Mouse (Mus musculus): ENCODE measurements around the gene Elane. TPM values are rescaled to one million over a fixed set of nuclear protein-coding genes. Genes with fewer than 3 reads are reported as not detected.

Elane gene
- polyA plus RNA-seq, 1 experiment from 2014 or later: 0.25 TPM

DNA sequence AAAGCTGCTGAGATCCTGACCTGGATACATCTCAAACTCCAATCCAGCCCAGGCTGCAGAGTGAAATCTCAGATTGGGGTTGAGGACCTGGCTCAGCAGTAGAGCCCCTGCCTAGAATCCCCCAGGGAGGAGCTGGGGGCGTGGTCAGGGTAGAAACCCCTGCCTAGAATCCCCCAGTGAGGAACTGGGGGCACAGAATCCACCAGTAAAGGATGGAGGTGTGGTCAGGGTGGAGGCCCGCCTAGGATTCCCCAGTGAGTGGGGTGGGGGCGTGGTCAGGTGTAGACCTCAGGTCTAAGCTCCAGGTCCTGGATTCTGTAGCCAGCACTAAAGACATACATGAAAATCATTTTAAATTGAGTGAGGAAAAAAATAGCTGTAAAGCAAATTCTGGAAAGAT is 13.2 kb upstream of the Elane start:
- Histone ChIP-seq H3K9ac (no peak overlapping the region), H3K9me3 (no peaks in the 10 kb centered on the region), H3K27ac (replicated peaks) (no peak overlapping the region), H3K36me3 (no peaks in the 10 kb centered on the region), H3K4me1 (peaks cover 22% of the 10 kb centered on the region), H3K27me3 (replicated peaks) (peaks cover 18% of the 10 kb centered on the region; the same call in 1 of the 2 replicates), H3K4me3 (peak overlapping the region; percentile 72), H3K4me2 (peak overlapping the region; percentile 94)
- WGBS: 39% methylated on average over 3 of the region's 3 CpGs
- ATAC-seq (ENCODE audit: extremely low read depth, insufficient number of reproducible peaks, low FRiP score, low TSS enrichment): no peak

GRCm38 (mm10) chr10:79873313-79873712 is 12.7 kb upstream of the Elane start:
- peak overlapping the region; percentile 72 for H3K4me3 ChIP-seq
- H3K9me3 ChIP-seq: no peaks in the 10 kb centered on the region
- H3K27ac ChIP-seq (replicated peaks): no peak overlapping the region
- H3K27me3 ChIP-seq (replicated peaks): peaks cover 22% of the 10 kb centered on the region; the same call in 1 of the 2 replicates
- 18% methylated on average over 6 of the region's 6 CpGs for WGBS
- H3K9ac ChIP-seq: peak overlapping the region; percentile 88
- peak overlapping the region; percentile 94 for H3K4me2 ChIP-seq
- H3K36me3 ChIP-seq: no peaks in the 10 kb centered on the region
- peaks cover 22% of the 10 kb centered on the region for H3K4me1 ChIP-seq
- ATAC-seq (ENCODE audit: extremely low read depth, insufficient number of reproducible peaks, low FRiP score, low TSS enrichment): no peak

GRCm38 (mm10) chr10:79873715-79874289 is 12.2 kb upstream of the Elane start:
- 5% methylated on average over 26 of the region's 26 CpGs for WGBS
- no peak overlapping the region; the same call in 1 of the 2 replicates for H3K27ac ChIP-seq (replicated peaks)

GRCm38 (mm10) chr10:79874290-79874862 is 11.7 kb upstream of the Elane start, which contains the start of the genes Prtn3 and Plppr3:
Gene Prtn3, plus strand, starts transcription at chr10:79874476.
Gene Plppr3, minus strand, starts transcription at chr10:79874634.
- H3K4me2 ChIP-seq: peak within 1 kb of the TSS; percentile 94
- H3K9ac ChIP-seq: peak within 1 kb of the TSS; percentile 88
- WGBS: 1% methylated on average over 49 of the region's 57 CpGs
- H3K4me1 ChIP-seq: peaks cover 24% of the 10 kb centered on the region
- ATAC-seq (ENCODE audit: extremely low read depth, insufficient number of reproducible peaks, low FRiP score, low TSS enrichment): peak; percentile 30
- H3K36me3 ChIP-seq: no peaks in the 10 kb centered on the region
- peaks cover 24% of the 10 kb centered on the region; the same call in 1 of the 2 replicates for H3K27me3 ChIP-seq (replicated peaks)
- H3K27ac ChIP-seq (replicated peaks): no peak within 1 kb of the TSS; the same call in 1 of the 2 replicates
- no peaks in the 10 kb centered on the region for H3K9me3 ChIP-seq
- H3K4me3 ChIP-seq: peak within 1 kb of the TSS; percentile 72

More at GRCm38 (mm10) chr10:79873715-79874289, 12.2 kb upstream of the Elane start:
- ATAC-seq (ENCODE audit: extremely low read depth, insufficient number of reproducible peaks, low FRiP score, low TSS enrichment): no peak
- Histone ChIP-seq H3K4me2 (peak overlapping the region; percentile 94), H3K4me1 (peaks cover 22% of the 10 kb centered on the region), H3K9ac (peak overlapping the region; percentile 88), H3K4me3 (peak overlapping the region; percentile 72), H3K9me3 (no peaks in the 10 kb centered on the region), H3K36me3 (no peaks in the 10 kb centered on the region), H3K27me3 (replicated peaks) (peaks cover 23% of the 10 kb centered on the region; the same call in 1 of the 2 replicates)

- Histone ChIP-seq H3K4me2 (no peak overlapping the region), H3K27me3 (replicated peaks) (peaks cover 44% of the 10 kb centered on the region), H3K36me3 (no peaks in the 10 kb centered on the region), H3K9me3 (no peaks in the 10 kb centered on the region), H3K4me1 (peaks cover 46% of the 10 kb centered on the region), H3K27ac (replicated peaks) (no peak overlapping the region), H3K4me3 (no peak overlapping the region), H3K9ac (no peak overlapping the region)
- 36% methylated on average over 1 of the region's 1 CpGs for WGBS
- ATAC-seq (ENCODE audit: extremely low read depth, insufficient number of reproducible peaks, low FRiP score, low TSS enrichment): no peak
Measured at GRCm38 (mm10) chr10:79877174-79877573, 8.9 kb upstream of the Elane start.

- no peak for ATAC-seq (ENCODE audit: extremely low read depth, insufficient number of reproducible peaks, low FRiP score, low TSS enrichment)
- WGBS: 59% methylated on average over 12 of the region's 12 CpGs
- no peaks in the 10 kb centered on the region for H3K9me3 ChIP-seq
- H3K4me1 ChIP-seq: peaks cover 52% of the 10 kb centered on the region
- H3K9ac ChIP-seq: no peak overlapping the region
- no peak overlapping the region for H3K4me3 ChIP-seq
- H3K27me3 ChIP-seq (replicated peaks): peaks cover 49% of the 10 kb centered on the region
- no peak overlapping the region for H3K4me2 ChIP-seq
- H3K27ac ChIP-seq (replicated peaks): no peak overlapping the region
- H3K36me3 ChIP-seq: no peaks in the 10 kb centered on the region
Measured at GRCm38 (mm10) chr10:79877757-79878156, 8.3 kb upstream of the Elane start.

DNA sequence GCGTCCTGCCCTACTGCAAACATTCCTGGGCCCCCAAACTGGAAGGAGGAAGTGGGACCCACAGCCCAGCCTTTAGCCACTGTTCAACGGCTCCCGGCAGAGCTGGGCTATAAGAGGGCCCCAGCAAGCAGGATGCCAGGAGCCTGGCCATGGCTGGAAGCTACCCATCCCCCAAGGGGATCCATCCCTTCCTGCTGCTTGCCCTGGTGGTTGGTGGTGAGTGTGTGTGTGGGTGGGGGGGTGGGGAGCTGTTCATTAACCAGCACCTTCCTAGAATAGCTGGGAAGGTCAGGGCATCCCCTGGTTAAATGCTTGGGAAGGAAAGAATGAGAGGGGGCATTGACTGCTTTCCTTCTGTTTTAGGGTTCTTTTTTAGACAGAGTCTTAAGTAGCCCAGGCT is 6.5 kb upstream of the Elane start:
- 30% methylated on average over 3 of the region's 3 CpGs for WGBS

GRCm38 (mm10) chr10:79880721-79881120 is 5.3 kb upstream of the Elane start:
- no peak overlapping the region for H3K4me2 ChIP-seq
- ATAC-seq (ENCODE audit: extremely low read depth, insufficient number of reproducible peaks, low FRiP score, low TSS enrichment): no peak
- H3K4me3 ChIP-seq: no peak overlapping the region

More for the DNA sequence above, 6.5 kb upstream of the Elane start:
- no peak for ATAC-seq (ENCODE audit: extremely low read depth, insufficient number of reproducible peaks, low FRiP score, low TSS enrichment)
- Histone ChIP-seq H3K27me3 (replicated peaks) (peaks cover 50% of the 10 kb centered on the region), H3K4me2 (no peak overlapping the region), H3K4me3 (no peak overlapping the region), H3K9me3 (no peaks in the 10 kb centered on the region), H3K27ac (replicated peaks) (no peak overlapping the region), H3K4me1 (peaks cover 46% of the 10 kb centered on the region), H3K9ac (0 out of 2 replicates have a peak overlapping the region, but pooled peaks have one; percentile 37), H3K36me3 (no peaks in the 10 kb centered on the region)

GRCm38 (mm10) chr10:79881981-79882380 is 4.1 kb upstream of the Elane start:
- Histone ChIP-seq H3K4me2 (peak overlapping the region; percentile 62), H3K27ac (replicated peaks) (no peak overlapping the region), H3K9ac (peak overlapping the region; percentile 74), H3K9me3 (no peaks in the 10 kb centered on the region), H3K27me3 (replicated peaks) (peaks cover 46% of the 10 kb centered on the region), H3K36me3 (no peaks in the 10 kb centered on the region), H3K4me3 (peak overlapping the region; percentile 34), H3K4me1 (peaks cover 43% of the 10 kb centered on the region)
- no peak for ATAC-seq (ENCODE audit: extremely low read depth, insufficient number of reproducible peaks, low FRiP score, low TSS enrichment)
- whole genome bisulfite sequencing: 6% methylated on average over 22 of the region's 22 CpGs

More at GRCm38 (mm10) chr10:79880721-79881120, 5.3 kb upstream of the Elane start:
- Histone ChIP-seq H3K4me1 (peaks cover 44% of the 10 kb centered on the region), H3K9me3 (no peaks in the 10 kb centered on the region), H3K36me3 (no peaks in the 10 kb centered on the region), H3K27ac (replicated peaks) (no peak overlapping the region), H3K27me3 (replicated peaks) (peaks cover 40% of the 10 kb centered on the region), H3K9ac (0 out of 2 replicates have a peak overlapping the region, but pooled peaks have one; percentile 11)
- WGBS: 19% methylated on average over 9 of the region's 9 CpGs

- Histone ChIP-seq H3K9me3 (no peaks in the 10 kb centered on the region), H3K9ac (peak overlapping the region; percentile 57; the same call in 1 of the 2 replicates), H3K27ac (replicated peaks) (no peak overlapping the region), H3K27me3 (replicated peaks) (peaks cover 47% of the 10 kb centered on the region), H3K36me3 (no peaks in the 10 kb centered on the region), H3K4me2 (peak overlapping the region; percentile 16; the same call in 1 of the 2 replicates), H3K4me1 (peaks cover 40% of the 10 kb centered on the region), H3K4me3 (0 out of 2 replicates have a peak overlapping the region, but pooled peaks have one; percentile 6)
- 14% methylated on average over 22 of the region's 22 CpGs for WGBS
- no peak for ATAC-seq (ENCODE audit: extremely low read depth, insufficient number of reproducible peaks, low FRiP score, low TSS enrichment)
Measured at GRCm38 (mm10) chr10:79883297-79884084, 2.6 kb upstream of the Elane start.

DNA sequence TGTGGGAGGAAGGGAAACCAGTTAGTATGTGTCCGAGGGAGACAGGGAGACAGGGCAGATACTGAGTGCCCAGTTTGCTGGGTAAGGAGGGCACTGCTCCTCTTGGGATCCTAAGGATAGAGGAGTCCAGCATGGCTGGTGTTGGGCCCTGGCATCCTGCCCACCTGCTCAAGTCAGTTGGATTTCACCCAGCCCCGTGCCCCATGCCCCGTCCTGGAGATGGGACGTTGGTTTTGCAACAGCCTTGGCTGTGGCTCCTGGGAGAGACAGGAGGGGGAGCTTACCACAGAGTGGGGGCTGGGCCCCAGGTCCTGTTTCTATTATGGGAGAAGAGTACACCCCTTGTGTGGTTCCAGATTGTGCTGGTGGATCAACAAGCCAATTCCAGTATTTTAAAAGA is 1.6 kb upstream of the Elane start:
- WGBS: 52% methylated on average over 4 of the region's 4 CpGs
- peaks cover 47% of the 10 kb centered on the region for H3K27me3 ChIP-seq (replicated peaks)
- H3K9ac ChIP-seq: no peak overlapping the region
- H3K36me3 ChIP-seq: no peaks in the 10 kb centered on the region
- H3K27ac ChIP-seq (replicated peaks): no peak overlapping the region
- H3K4me2 ChIP-seq: no peak overlapping the region
- H3K9me3 ChIP-seq: no peaks in the 10 kb centered on the region
- no peak overlapping the region for H3K4me3 ChIP-seq
- peaks cover 37% of the 10 kb centered on the region for H3K4me1 ChIP-seq
- ATAC-seq (ENCODE audit: extremely low read depth, insufficient number of reproducible peaks, low FRiP score, low TSS enrichment): no peak
